Mouse (Mus musculus) neural tube, embryonic 10.5 days (tissue): ENCODE results near the gene Mlkl.
"Not testable (repeated sequence)": the region's sequence is repeated elsewhere in the genome, so short reads cannot be mapped to it uniquely, and the experiment has no call there.

Experiments
- DNase-seq: peaks from one replicate; pipeline ENCODE4 v3.0.0-alpha.2; 2017; ENCODE audit warnings: low spot score; ENCODE audit errors: extremely low spot score

Gene Mlkl

DNA sequence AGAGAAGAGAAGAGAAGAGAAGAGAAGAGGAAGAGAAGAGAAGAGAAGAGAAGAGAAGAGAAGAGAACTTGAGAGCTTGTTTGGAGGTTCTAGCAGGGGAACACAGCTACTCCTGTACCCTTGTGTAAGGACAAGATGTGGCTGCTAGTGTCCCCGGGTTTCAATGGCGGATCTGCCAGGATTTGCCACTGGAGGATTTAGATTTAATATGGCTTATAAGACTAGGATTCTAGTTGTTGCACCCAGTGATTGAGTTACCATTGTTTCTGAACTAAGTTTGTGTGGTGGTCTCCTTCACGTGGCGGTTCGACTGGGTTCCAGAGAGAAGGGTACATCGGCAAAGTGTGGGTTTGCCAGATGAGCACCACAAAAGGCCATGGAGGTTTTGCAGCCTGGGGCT, 24.0 kb downstream of the Mlkl start:
- not testable (repeated sequence) for DNase-seq

- DNase-seq = no peak
These were observed 25.2 kb downstream of the Mlkl start for GRCm38 (mm10) chr8:111312758-111313162.

- DNase-seq = not testable (repeated sequence)
These were observed 28.0 kb downstream of the Mlkl start for GRCm38 (mm10) chr8:111310006-111310405.

DNA sequence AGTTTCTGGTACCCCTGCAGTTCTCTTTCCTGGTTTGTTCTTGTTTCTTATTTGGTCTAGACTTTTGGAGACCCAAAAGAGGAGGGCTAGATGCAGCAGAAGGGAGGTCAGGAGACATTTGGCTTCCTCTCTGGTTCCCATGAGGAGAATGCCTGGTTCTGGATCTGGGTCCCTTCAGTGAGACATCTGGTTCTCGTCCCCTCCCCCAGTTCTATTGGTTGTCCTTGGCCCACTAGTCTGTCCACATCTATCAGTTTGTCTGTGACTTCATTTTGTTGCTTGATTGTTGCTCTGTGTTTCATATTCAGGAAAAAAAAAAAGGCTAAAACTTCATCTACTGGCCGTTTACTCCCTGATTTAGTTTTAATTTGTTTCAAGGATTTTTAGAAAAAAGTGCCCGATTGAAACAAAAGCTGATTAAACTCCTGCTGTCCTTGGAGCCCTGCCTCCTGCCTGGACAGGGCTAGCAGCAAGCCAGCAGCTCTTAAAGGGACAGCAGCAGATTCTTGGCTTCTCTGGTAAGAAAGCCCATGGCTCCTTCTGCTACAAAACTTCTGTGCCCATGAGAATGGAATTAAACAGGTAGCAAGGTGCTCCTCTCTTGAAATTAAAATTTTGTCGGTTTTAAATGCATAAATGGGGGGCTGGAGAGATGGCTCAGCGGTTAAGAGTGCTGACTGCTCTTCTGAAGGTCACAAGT, 32.8 kb downstream of the Mlkl start:
- DNase-seq = no peak

DNA sequence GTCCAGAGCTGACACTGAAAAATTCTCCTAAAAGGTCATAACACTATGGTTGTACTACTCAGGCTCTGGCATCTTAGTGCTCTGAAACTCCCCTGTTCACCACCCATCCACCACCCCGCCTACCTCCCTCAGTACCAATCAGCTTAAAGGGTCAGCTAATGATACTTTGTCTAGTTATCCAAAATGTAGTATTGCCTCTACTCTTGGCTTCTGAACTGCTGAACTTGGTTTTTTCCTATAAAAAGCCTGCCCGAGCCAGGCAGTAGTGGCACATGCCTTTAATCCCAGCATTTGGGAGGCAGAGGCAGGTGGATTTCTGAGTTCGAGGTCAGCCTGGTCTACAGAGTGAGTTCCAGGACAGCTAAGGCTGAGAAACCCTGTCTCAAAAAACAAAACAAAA, 33.6 kb downstream of the Mlkl start:
- no peak for DNase-seq

- DNase-seq = not testable (repeated sequence)
These were observed 34.7 kb downstream of the Mlkl start for GRCm38 (mm10) chr8:111303076-111303803.

DNA sequence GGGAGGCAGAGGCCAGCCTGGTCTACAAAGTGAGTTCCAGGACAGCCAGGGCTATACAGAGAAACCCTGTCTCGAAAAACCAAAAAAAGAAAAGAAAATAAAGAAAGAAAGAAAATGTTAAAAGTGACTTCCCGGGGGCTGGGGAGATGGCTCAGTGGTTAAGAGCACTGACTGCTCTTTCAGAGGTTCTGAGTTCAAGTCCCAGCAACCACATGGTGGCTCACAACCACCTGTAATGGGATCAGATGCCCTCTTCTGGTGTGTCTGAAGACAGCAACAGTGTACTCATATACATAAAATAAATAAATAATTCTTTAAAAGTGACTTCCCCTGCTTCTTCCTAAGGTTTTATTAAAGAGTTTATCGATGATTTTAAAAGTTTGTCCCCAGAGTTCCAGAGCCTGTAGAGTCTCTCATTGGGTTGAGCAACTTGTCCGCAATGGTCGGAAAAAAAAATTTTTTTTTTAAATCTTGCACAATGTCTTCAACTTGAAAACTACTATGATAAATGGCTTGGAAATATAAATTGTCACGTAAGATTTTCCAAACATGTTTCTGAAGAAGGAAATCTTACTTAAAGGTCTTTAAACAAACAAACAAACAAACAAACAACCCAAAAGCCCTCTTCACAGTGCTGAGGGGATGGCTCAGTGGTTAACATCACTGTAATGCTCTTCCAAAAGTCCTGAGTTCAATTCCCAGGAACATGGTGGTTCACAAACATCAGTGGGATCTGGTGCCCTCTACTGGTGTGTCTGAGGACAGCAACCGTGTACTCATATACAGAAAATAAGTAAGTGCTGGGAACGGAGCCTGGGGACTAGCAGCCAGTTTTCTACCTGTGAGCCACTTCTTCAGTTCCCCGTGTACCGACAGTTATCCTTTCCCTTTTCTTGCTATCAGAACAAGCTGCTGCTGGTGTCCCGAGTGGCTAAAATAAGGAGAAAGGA, 37.1 kb downstream of the Mlkl start:
- DNase-seq = no peak

DNA sequence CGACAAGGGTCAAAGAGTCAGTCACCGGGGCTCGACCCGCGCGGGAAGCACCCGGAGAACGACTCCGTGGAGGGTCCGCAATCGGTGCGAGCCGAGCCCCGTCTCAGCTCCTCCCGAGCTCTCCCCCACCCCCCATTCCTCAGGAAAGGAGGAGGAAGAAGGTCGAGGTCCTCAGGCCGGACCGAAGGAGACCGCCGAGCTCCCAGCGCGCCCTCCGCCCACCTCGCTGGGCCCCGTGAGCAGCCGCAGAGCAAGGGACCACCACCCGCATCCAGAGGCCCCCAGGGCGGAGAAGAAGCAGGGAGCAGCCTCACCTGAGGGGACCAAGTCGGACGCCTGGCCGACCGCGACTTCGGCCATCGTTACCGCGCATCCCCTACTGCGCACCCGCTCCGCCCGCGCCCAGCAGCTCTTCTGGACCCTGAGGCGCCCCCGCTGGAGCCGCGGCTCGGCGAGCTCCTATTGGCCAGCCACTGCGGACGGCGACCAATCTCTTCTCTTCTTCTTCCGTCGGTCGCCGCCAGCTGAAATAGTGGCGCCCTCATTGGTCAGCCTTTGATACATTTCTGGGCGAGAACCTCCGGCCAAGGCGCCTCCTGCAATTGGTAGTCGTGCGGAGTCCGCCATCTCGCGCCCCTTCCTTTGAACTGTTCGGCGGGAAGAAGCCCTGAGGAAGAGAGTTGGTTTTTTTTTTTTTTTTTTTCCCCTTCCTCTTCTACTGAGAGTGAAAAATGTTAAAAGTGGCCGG, 38.0 kb downstream of the Mlkl start, which contains the start of gene Rfwd3:
Rfwd3 (minus strand) TSS at position 402 of the 748 bp plus-strand sequence.
- peak; percentile 93 for DNase-seq

GRCm38 (mm10) chr8:111299363-111299820, 38.6 kb downstream of the Mlkl start:
- DNase-seq = peak; percentile 74

DNA sequence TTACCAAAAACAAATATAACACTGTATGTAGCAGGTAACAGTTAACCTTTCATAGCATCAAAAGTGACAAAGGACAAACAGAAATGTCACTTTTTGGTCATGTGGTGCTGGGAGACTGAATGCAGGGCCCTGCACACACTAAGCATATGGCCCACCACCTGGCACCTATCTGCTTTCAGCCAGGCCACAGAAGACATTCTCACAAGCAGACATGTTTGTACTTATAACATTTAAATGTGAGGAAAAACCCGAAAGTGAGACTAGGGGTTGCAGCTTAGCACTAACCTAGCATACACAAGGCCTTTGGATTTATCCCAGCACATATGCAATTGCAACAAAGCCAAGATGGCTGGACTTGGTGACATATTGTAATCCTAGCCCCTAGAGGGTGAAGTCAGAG, 40.0 kb downstream of the Mlkl start:
- DNase-seq = no peak

DNA sequence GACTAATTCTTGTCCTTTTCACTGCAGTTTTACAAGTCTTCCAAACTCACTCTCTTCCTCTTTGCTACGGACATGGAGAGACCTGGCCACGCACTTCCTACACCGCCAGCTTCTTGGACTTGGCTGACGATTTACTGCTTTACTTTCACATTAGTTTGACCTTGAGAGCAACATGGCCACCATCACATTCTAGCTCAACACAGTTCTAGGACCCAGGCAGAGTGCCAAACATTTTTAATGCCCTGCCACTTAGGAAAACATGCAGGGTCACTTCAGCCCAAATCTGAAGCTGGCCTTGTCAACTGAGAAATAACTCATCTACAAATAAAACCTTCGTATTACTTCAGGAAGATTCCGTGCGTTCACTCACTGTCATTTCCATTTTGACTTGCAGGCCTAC, 46.2 kb downstream of the Mlkl start:
- DNase-seq = no peak

DNA sequence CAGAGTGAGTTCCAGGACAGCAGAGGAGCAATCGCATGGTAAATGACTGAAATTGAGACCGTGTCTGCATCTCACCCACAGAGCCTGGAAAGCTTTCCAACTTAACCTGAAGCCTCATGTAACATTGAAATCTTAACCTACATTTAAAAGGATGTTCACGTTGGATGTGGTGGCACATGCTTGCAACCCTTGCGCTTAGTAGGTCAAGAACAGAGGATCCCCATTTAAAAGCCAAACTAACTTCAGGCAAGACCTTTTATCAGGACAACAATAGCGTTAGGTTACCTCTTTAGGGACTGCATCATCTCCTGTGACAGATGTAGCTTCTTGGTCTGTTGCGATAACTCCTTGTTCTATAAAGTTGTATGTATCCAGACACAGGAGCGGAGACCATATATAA, 47.4 kb downstream of the Mlkl start:
- no peak for DNase-seq

DNA sequence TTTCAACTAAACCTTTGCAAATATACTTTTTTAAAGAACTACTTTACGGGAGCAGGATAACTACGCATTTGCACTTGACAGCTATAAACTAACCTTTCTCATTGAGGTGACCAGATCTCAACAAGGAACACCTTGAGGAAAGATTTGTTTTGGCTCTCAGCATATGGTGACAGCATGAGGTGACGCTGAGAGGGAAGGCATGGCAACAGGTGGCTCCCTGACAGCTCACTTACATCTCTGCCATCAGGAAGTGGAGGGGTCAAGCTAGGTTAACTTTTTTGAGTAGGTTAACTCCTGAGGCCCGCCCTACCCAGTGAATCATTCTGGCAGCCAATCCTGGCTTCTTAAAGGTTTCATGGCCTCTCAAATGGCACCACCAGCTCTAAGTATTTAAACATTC, 52.4 kb downstream of the Mlkl start:
- no peak for DNase-seq

DNA sequence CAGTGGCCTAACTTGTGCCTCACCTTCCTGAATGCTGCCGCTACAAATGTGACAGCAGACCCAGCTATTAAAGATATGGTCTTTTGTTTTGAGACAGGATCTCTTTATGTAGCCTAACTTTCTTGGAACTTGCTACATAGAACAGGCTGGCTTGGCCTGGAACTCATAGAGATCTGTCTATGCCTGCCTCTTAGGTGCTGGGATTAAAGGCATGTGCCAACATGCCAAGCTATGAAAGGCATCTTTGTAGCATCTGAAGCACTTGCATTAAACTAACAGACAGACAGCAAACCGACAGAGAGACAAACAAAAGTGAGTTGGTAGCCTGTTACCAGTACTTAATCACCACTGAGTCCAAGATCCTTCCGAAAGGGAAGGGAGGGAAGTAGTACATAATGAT, 55.9 kb downstream of the Mlkl start:
- DNase-seq = no peak

DNA sequence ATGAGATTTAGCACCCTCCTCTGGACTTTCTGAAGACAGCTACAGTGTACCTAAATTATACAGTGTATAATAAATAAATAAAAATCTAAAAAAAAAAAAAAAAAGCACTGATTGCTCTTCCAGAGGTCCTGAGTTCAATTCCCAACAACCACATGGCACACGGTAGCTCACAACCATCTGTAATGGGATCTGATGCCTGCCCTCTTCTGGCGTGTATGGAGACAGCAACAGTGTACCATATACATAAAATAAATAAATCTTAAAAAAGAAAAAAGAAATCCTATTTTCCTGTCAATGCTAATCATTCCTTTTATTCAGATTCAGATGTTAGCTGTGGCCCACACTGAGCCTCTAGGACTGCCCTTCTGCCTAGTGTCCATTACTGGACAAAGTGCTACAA, 69.7 kb downstream of the Mlkl start:
- no peak for DNase-seq

- not testable (repeated sequence) for DNase-seq
These were observed 71.8 kb downstream of the Mlkl start for GRCm38 (mm10) chr8:111266161-111266560.

- DNase-seq = no peak
These were observed 73.2 kb downstream of the Mlkl start for GRCm38 (mm10) chr8:111264693-111265220.

DNA sequence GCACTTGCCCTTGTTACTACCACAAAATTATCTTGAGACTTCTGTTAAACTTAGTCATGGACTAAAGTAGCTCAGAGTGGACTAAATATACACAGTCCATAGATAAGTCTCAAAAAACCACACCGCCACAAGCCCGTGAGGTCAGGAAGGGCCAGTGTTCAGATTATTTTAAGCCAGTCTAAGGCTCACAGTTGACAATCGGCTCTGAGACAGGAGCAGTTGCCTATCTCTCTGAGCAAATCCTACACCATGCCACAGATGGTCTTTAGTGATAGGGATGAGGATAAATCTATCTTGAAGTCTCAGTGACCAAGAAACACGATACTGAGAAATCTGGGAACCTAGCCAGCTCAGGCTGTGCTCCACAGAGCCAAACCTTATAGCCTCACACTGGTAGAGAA, 76.0 kb downstream of the Mlkl start:
- DNase-seq = no peak
